Mouse (Mus musculus): ENCODE measurements at regions not wholly inside any gene's neighbourhood (a gene's known extent, or its start where the extent isn't known, plus 50 kb on each side); places are given as distances from the start of the nearest gene placed in this dataset.

DNA sequence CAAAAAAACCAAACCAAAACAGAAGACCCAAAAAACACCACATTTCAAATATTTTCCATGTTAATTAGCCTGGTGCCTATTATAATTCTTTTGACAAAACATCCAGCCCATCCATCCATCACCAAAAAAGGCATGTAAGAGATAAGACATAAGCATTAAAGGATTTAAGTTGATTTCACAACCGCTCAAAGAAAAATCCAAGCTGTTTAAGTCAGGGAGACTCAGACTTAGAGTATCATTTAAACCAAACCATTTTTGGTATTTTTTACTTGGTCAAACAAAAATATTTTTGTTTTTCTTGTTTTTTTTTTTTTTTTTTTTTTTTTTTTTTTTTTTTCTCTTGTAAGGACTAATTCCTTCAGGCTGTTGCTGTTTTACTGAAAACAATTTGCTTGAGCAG is 304.6 kb upstream of the Zeb2 start:
- no peaks in the 10 kb centered on the region for H3K36me3 ChIP-seq
- no peaks in the 10 kb centered on the region for H3K27me3 ChIP-seq
- no peak overlapping the region for H3K4me3 ChIP-seq (replicated peaks)
- H3K4me1 ChIP-seq (replicated peaks): no peaks in the 10 kb centered on the region
- H3K9ac ChIP-seq (replicated peaks): no peak overlapping the region
- 95% methylated on average over 1 of the region's 1 CpGs for WGBS
- no peaks in the 10 kb centered on the region for H3K9me3 ChIP-seq
- H3K27ac ChIP-seq: no peak overlapping the region
- H3K4me2 ChIP-seq: no peak overlapping the region
- ATAC-seq (ENCODE audit: insufficient number of reproducible peaks, insufficient read depth, low FRiP score, low TSS enrichment, low read depth): no peak

DNA sequence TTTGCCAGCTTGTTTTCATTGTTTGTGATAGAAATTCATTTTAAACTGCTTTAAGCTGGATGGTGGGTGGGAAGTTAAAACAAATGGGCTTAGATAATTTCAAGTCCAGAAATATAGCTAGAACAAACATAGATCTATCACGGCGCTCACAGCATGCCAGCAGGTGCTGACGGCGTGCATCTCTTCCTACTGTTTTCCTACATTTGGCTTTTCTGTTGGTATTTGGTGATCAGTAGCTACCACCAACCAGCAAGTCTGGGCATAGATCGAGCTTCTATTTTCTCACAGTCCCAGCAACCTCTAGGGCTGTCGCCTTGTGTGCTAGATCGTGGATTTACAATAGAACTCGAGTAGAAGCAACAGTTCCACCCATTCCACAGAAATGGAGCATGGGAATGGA is 290.9 kb upstream of the Zeb2 start:
- ATAC-seq (ENCODE audit: insufficient number of reproducible peaks, insufficient read depth, low FRiP score, low TSS enrichment, low read depth): no peak
- Histone ChIP-seq H3K4me2 (no peak overlapping the region), H3K27me3 (no peaks in the 10 kb centered on the region), H3K4me3 (replicated peaks) (no peak overlapping the region), H3K9ac (replicated peaks) (no peak overlapping the region), H3K4me1 (replicated peaks) (peaks cover 18% of the 10 kb centered on the region), H3K27ac (no peak overlapping the region), H3K9me3 (no peaks in the 10 kb centered on the region), H3K36me3 (no peaks in the 10 kb centered on the region)
- 94% methylated on average over 8 of the region's 8 CpGs for WGBS

DNA sequence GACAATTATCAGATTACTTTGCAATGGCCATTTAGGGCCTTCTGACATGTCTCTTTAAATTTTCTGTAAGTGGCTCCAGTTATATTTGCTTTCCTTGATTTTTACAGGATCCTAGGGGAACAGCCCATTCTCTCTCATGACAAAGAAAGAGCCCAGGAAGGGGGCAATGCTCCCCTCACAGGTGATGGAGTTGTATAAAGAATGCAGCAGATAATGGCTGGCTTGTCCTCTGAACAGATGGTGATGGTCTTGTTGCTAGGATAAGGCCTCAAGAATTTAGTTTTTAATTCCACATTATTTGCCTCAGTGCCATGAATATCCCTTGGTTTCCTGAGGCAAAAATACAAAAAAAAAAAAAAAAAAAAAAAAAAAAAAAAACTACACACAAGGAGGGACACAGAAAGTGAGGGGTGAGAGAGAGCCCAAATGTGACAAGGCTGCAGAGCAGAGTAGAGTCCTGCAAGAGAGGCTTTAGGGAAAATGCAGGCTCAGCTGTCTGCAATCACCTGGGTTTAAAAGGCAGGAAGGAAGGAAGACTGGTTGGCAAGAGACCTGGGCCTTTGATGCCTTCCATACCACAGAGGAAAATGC is 272.8 kb upstream of the Zeb2 start:
- H3K27me3 ChIP-seq: no peaks in the 10 kb centered on the region
- ATAC-seq (ENCODE audit: insufficient number of reproducible peaks, insufficient read depth, low FRiP score, low TSS enrichment, low read depth): no peak
- no peak overlapping the region for H3K27ac ChIP-seq
- 0 out of 2 replicates have a peak, but pooled peaks cover 3% of the 10 kb centered on the region for H3K4me1 ChIP-seq (replicated peaks)
- no peak overlapping the region for H3K9ac ChIP-seq (replicated peaks)
- H3K9me3 ChIP-seq: no peaks in the 10 kb centered on the region
- H3K4me3 ChIP-seq (replicated peaks): no peak overlapping the region
- H3K4me2 ChIP-seq: no peak overlapping the region
- no peaks in the 10 kb centered on the region for H3K36me3 ChIP-seq

DNA sequence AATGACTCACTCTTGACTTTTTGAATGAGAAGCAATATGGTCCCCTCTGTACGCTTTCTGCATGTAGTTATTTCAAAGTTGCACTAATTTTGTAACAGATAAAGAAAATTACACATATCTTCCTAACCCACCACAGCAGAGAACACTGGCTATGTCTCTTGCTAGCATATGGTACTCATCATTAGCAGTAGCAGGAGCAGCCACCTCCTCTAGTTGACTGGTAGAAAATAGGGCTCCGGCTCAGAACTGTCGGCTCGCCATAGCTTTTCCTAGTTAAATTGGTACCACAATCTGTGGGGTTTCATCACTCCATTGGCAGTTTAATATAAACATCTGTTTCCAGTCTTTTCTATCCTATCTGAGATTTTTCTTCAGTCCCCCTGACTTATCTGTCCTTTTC is 254.1 kb upstream of the Zeb2 start:
- Histone ChIP-seq H3K4me2 (no peak overlapping the region), H3K4me1 (replicated peaks) (0 out of 2 replicates have a peak, but pooled peaks cover 3% of the 10 kb centered on the region), H3K36me3 (no peaks in the 10 kb centered on the region), H3K27me3 (no peaks in the 10 kb centered on the region), H3K4me3 (replicated peaks) (no peak overlapping the region), H3K27ac (no peak overlapping the region), H3K9me3 (no peaks in the 10 kb centered on the region), H3K9ac (replicated peaks) (no peak overlapping the region)
- no peak for ATAC-seq (ENCODE audit: insufficient number of reproducible peaks, insufficient read depth, low FRiP score, low TSS enrichment, low read depth)
- 43% methylated on average over 4 of the region's 4 CpGs for WGBS

DNA sequence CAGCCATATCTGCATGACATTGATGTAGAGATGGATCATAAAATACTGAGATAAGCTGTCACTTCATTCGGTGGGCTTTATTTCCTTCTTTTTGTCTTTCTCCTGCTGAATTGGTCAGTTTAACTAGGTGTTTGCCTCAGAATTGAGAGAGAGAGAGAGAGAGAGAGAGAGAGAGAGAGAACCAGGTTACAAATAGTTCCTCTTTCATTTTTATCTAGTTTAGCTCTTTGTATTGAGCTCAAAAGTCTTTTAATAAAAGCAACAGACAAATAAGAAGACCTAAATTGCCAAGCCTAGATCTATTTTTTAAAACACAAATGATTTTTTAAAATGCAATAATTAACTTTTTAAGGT is 253.4 kb upstream of the Zeb2 start:
- Histone ChIP-seq H3K27me3 (no peaks in the 10 kb centered on the region), H3K9me3 (no peaks in the 10 kb centered on the region), H3K36me3 (no peaks in the 10 kb centered on the region), H3K4me1 (replicated peaks) (0 out of 2 replicates have a peak, but pooled peaks cover 3% of the 10 kb centered on the region), H3K4me3 (replicated peaks) (no peak overlapping the region), H3K27ac (no peak overlapping the region), H3K9ac (replicated peaks) (no peak overlapping the region), H3K4me2 (no peak overlapping the region)
- 24% methylated on average over 1 of the region's 1 CpGs for whole genome bisulfite sequencing
- no peak for ATAC-seq (ENCODE audit: insufficient number of reproducible peaks, insufficient read depth, low FRiP score, low TSS enrichment, low read depth)

DNA sequence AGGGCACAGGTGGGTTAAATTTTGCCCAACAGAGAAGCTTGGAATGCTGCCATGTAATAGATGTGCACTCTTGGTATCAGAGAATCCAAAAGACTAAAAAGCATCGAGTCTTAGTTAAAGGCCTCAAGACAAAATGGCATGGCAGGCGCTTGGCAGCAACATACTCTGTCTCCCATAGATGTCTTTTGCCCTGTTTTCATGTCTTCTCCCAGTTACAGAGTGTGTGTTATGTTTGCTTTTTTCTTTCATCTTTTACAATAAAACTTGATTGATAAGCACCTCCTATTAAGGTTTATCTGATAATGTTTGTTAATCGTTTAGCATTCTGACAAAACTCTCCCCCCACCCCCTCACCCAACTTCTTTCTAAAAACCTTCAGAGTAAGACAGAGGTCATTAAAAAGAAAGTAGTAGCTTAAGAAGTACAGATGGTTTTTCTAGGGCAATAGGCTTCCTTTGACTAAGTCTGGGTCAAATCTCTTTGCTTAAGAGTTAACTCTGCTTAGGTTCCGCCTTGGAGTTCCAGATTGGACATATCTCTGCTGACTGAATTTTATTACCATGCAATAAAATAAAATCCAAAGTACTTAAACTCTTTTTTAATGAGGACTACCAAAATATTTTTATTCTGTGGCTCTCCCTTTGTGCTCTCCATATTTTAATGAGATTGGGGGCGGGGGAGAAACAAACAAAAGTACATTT is 252.9 kb upstream of the Zeb2 start:
- Histone ChIP-seq H3K4me1 (replicated peaks) (0 out of 2 replicates have a peak, but pooled peaks cover 3% of the 10 kb centered on the region), H3K4me2 (no peak overlapping the region), H3K9me3 (no peaks in the 10 kb centered on the region), H3K9ac (replicated peaks) (no peak overlapping the region), H3K4me3 (replicated peaks) (no peak overlapping the region), H3K27ac (no peak overlapping the region), H3K27me3 (no peaks in the 10 kb centered on the region), H3K36me3 (no peaks in the 10 kb centered on the region)
- 75% methylated on average over 5 of the region's 5 CpGs for WGBS
- no peak for ATAC-seq (ENCODE audit: insufficient number of reproducible peaks, insufficient read depth, low FRiP score, low TSS enrichment, low read depth)

DNA sequence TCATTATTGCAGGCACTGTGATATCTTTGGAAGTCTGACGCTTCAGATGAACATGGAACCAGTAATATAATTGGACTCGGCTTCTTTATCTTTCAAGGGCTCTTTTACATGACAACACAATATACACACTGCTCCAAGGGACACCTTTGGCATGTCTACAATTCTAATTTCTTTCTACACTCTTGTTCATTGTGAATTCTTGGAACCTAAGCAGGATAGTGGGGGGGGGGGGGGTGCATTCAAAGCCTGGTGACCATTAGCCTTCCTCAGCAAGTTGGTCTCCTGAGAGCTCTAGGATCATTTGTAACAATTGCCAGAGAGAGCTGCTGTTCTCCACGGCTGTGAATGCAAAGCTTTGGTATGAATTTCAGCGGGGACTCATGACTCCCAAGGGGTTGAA is 252.2 kb upstream of the Zeb2 start:
- no peak for ATAC-seq (ENCODE audit: insufficient number of reproducible peaks, insufficient read depth, low FRiP score, low TSS enrichment, low read depth)
- H3K4me2 ChIP-seq: no peak overlapping the region
- H3K36me3 ChIP-seq: no peaks in the 10 kb centered on the region
- H3K27me3 ChIP-seq: no peaks in the 10 kb centered on the region
- WGBS: 68% methylated on average over 4 of the region's 4 CpGs
- no peak overlapping the region for H3K9ac ChIP-seq (replicated peaks)
- H3K4me3 ChIP-seq (replicated peaks): no peak overlapping the region
- 0 out of 2 replicates have a peak, but pooled peaks cover 3% of the 10 kb centered on the region for H3K4me1 ChIP-seq (replicated peaks)
- H3K9me3 ChIP-seq: no peaks in the 10 kb centered on the region
- H3K27ac ChIP-seq: no peak overlapping the region

DNA sequence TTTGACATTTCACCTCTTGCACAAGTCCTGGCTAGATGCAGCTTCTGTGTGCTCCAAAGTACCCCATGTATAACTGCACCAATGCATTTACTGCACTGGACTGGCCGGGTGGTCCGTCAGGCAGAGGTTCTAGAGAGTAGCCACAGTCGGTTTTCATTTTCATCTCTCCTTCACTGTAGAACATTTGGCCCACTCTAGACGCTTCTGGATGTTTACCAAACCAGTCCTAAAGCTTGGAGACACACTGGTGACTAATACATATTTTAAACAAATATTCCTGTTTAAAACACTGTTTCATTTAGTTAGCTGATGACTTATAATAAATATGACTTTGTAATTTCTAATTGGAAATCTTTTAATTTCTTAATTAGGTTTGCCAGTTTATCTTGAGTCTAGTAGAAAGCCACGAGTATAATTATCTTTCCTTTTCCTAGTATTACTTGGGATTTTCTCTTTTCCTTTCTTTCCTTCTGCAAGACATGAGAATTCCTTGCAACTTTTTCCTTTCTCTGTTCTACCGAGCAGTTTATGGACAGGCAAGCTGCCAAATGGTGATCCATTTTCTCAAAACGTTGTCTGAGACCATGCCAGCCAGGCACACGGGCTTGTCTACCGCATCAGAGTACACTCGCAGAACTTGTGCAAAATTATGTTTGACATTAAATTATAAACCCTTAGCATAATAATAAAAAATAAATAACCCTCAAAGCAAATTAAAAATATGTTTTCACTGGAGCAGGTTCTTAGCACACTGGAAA is 250.4 kb upstream of the Zeb2 start:
- Histone ChIP-seq H3K27me3 (no peaks in the 10 kb centered on the region), H3K4me1 (replicated peaks) (0 out of 2 replicates have a peak, but pooled peaks cover 3% of the 10 kb centered on the region), H3K4me2 (no peak overlapping the region), H3K9ac (replicated peaks) (no peak overlapping the region), H3K9me3 (no peaks in the 10 kb centered on the region), H3K4me3 (replicated peaks) (no peak overlapping the region), H3K36me3 (no peaks in the 10 kb centered on the region), H3K27ac (no peak overlapping the region)
- ATAC-seq (ENCODE audit: insufficient number of reproducible peaks, insufficient read depth, low FRiP score, low TSS enrichment, low read depth): no peak
- 80% methylated on average over 10 of the region's 10 CpGs for WGBS

DNA sequence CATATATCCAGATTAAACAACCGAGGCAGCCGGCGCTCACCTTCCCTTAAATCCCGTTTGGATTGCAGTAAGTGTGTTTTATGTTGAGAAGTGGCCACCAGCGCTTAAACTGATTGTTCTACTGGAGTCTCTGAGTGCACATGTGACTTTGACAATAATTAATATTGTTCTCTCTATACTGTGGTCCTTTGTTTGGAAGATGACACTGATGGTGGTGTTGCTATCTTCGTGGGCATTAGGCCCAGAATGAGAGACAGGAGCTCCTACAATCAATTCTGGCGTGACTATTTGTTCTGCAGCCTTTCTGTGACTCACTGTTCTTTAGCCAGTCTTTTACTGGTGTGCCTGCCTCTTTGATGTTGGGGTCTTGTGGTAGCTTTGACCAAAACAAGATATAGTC is 240.1 kb upstream of the Zeb2 start:
- Histone ChIP-seq H3K36me3 (no peaks in the 10 kb centered on the region), H3K4me1 (replicated peaks) (no peaks in the 10 kb centered on the region), H3K9me3 (no peaks in the 10 kb centered on the region), H3K9ac (replicated peaks) (no peak overlapping the region), H3K27me3 (no peaks in the 10 kb centered on the region), H3K4me3 (replicated peaks) (no peak overlapping the region), H3K4me2 (no peak overlapping the region), H3K27ac (no peak overlapping the region)
- no peak for ATAC-seq (ENCODE audit: insufficient number of reproducible peaks, insufficient read depth, low FRiP score, low TSS enrichment, low read depth)
- WGBS: 84% methylated on average over 7 of the region's 7 CpGs

DNA sequence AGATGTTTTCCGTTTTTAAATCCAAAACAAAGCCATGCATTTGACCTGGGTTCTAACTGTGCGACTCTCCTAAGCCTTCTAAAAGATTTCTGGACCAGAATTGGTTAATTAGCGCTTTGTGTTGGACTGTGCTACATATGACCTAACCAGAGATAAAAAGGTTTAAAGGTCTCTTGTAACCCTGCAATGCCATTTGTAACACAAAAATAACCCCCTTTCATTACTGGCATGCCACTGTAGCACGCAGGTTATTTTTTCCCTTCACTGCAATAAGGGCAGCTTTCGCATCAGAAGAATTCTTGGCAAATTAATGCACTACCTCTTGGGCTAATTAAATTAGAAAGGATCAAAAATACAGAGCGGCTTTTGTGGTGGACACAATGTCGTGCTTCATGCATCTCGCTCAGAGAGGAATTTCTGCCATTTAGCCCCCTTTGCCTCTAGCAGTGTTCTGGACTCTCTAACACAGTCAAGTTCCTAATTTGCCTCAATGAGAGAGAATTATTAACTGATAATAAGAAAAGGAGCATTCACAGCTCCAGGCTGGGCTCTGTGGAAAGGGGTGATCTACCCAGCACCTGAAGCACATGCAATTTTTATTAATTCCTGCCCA is 239.5 kb upstream of the Zeb2 start:
- Histone ChIP-seq H3K27me3 (no peaks in the 10 kb centered on the region), H3K36me3 (no peaks in the 10 kb centered on the region), H3K4me3 (replicated peaks) (no peak overlapping the region), H3K4me2 (no peak overlapping the region), H3K27ac (no peak overlapping the region), H3K9ac (replicated peaks) (no peak overlapping the region), H3K4me1 (replicated peaks) (no peaks in the 10 kb centered on the region), H3K9me3 (no peaks in the 10 kb centered on the region)
- 65% methylated on average over 8 of the region's 8 CpGs for WGBS
- no peak for ATAC-seq (ENCODE audit: insufficient number of reproducible peaks, insufficient read depth, low FRiP score, low TSS enrichment, low read depth)

DNA sequence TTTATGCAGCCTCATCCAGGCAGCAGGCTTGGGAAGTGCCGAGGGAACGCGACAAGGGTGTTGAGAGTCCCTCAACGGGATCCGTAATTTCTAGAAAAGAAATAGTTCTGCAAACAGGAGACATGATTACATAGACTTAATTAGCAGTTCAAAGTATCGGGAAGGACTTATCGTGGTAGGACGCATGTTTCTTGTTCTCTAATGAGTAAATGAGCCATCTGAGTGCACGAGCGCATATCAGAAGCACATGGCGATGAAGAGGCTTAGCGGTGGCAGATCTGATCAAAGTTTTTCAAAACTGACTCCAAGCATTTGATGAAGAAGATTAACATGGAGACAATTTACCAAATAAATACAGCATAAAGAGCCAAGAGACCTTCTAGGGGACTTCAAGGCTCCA is 238.8 kb upstream of the Zeb2 start:
- H3K36me3 ChIP-seq: no peaks in the 10 kb centered on the region
- H3K4me2 ChIP-seq: no peak overlapping the region
- WGBS: 84% methylated on average over 12 of the region's 12 CpGs
- H3K9ac ChIP-seq (replicated peaks): no peak overlapping the region
- no peak for ATAC-seq (ENCODE audit: insufficient number of reproducible peaks, insufficient read depth, low FRiP score, low TSS enrichment, low read depth)
- H3K4me3 ChIP-seq (replicated peaks): no peak overlapping the region
- H3K27me3 ChIP-seq: no peaks in the 10 kb centered on the region
- H3K4me1 ChIP-seq (replicated peaks): no peaks in the 10 kb centered on the region
- H3K9me3 ChIP-seq: no peaks in the 10 kb centered on the region
- H3K27ac ChIP-seq: no peak overlapping the region

Data from limb, embryonic 12.5 days (tissue).